Mouse (Mus musculus) mouse trophoblast stem cell (cell line): ENCODE results near the gene Frmpd3.

Experiments
- in situ Hi-C, 2 experiments: fragments of 300-500 bp; cut with MseI, MboI; formaldehyde crosslinking; loops; 2 replicates in 1 of 2; 3 replicates in 1 of 2; pipeline ENCODE4 v1.15.1; 2025

Gene Frmpd3

DNA sequence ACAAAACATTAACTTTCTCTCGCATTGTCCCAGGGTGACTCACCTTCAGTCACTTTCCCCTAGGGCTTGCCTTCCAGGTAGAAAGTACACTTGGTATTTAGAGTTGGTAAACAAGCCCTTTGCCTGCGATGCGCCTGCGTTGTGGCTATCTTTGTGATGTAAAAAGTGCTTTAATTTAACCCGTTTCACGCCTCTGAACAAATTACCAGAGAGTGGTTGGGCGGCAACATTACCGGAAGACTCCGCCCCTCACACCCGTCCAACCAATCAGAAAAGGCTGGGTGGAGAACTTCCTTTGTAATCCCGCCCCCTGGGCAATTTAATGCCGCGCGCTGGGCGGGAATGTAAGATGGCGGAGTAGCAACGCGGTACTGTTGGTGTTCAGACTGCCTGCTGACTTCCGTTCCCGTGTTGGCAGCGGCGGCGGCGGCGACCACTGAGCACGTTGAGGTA lies 114.2 kb downstream of the Frmpd3 start, which contains the start of gene Prps1:
Prps1 (plus strand) TSS at position 335 of the 453 bp plus-strand sequence.
- in situ Hi-C loops, result no loop called here

DNA sequence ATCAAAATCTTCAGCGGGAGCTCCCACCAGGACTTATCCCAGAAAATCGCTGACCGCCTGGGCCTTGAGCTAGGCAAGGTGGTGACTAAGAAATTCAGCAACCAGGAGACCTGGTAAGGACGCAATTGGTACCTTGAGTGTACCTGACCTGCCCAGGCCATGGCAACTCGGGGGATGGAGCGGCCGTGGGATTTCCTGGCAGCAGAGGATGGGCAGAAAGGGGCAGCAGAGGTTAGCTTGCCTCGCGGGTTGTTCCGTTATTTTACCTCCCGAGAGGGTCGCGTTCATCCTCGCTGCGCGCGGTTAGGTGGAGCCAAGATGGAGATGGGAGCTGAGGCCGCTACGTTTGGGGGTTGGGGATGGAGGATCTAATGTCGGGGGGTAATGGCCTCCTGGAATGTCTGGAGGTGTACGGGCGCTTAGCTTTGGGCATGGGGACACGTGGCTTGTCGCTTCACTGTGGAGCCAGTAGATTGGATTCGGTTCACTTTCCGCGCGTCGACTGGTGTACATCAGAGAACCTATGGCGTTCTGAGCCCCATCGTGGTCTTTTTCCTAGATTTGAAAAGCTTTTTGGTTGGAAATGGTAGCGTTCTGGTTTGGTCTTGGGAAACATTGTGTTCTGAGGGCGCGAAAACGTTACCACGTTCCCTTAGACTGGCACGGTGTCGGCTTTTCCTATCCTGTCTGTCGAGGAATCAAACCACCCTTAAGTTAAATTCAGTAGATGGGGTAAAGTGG lies 114.9 kb downstream of the Frmpd3 start:
- in situ Hi-C loops, result no loop called here

DNA sequence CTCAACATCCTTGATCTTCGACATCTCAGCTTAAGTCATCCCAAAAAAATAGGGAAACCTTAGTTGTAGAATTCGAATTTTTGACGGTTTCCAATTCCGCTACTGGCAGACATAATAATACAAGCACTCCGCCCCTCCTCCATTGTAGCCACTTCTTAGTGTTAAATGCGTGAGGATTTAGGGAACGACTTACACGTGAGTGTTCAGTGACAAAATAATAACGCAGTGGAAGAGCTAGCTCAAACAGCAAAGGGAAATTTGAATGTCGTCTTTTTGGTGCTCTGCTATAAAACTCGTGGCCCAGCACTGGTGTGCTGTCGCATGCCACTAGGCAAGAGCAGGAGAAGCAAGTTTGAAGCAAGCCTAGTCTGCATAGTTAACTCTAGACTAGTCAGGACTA lies 115.4 kb downstream of the Frmpd3 start:
- in situ Hi-C loops, result no loop called here

DNA sequence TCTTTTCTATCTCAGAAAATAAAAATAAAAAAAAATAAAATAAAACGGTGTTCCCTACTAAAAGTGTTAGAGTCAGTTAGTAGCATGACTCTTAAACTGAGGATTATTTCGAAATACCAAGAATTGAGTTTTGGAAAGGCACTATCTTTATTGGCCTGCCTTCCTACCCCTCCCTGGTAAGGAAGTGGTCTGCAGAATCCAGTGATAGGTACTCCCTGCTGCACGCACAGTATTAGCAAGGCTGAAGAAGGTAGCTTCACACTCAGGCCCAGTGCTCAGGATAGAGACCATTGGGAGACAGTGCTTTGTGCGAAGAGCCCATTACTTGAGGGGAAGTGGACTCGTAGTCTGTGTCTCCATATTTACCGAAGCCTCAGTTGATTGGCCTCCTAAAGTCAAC lies 136.2 kb downstream of the Frmpd3 start:
- in situ Hi-C loops, result loop anchor here in 1 of 2 experiments (25.0 kb wide), 2 partner anchors 234 to 359 kb away; no protein-coding TSS in a partner anchor

DNA sequence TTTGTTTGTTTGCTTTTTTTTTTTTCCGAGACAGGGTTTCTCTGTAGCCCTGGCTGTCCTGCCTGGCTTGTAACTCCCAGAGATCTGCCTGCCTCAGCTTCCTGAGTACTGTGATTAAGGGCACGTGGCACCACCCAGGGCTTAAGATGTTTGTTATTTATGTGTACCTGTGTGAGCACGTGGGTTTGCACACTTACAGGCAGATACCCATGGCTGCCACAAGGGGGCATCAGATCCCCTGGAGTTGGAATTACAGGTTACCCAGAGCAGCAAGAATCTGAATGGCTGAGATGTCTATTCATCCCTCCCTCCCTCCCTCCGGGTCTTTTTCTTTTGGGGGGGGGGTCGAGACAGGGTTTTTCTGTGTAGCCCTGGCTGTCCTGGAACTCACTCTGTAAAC lies 137.1 kb downstream of the Frmpd3 start:
- in situ Hi-C loops, result loop anchor here in 1 of 2 experiments (25.0 kb wide), 2 partner anchors 233 to 358 kb away; no protein-coding TSS in a partner anchor
